Mouse (Mus musculus): ENCODE measurements around the gene Cux1.

- no peak for TF ChIP-seq CTCF (IDR thresholded peaks at IDR 0.05)
- TF ChIP-seq EP300 (IDR thresholded peaks at IDR 0.05; ENCODE audit: insufficient read depth, low read depth, low read length), result no peak
- no peak for TF ChIP-seq POLR2A (IDR thresholded peaks at IDR 0.05; ENCODE audit: insufficient read depth, low read depth, low read length)
These were observed 263.8 kb downstream of the Cux1 start for GRCm38 (mm10) chr5:136303409-136303983.
